Mouse (Mus musculus) CH12.LX (cell line): ENCODE measurements around the gene Grk6. TPM values are rescaled to one million over a fixed set of nuclear protein-coding genes. Genes with fewer than 3 reads are reported as not detected.
A peak's percentile ranks its signal among the peaks of the same experiment; 100 is the strongest.

Experiments used
- DNase-seq: peaks from one replicate; pipeline ENCODE4 v3.0.0-alpha.2; 2013; ENCODE audit errors: extremely low read depth
- H3K27ac ChIP-seq: 2 replicates; pipeline ENCODE4 v1.5.1; 2012; ENCODE audit warnings: low read depth, mild to moderate bottlenecking, control low read depth, moderate library complexity; ENCODE audit not compliant: insufficient read depth
- H3K27me3 ChIP-seq: replicated peaks from 2 replicates; pipeline ENCODE3; 2012; ENCODE audit warnings: inconsistent platforms
- H3K36me3 ChIP-seq, 2 experiments: replicated peaks in 1 of 2; 2 replicates each; pipeline versions ENCODE3 to v1.6.1; 2012; ENCODE audit warnings: inconsistent platforms in 1 of 2, low read length in 1 of 2, mild to moderate bottlenecking in 1 of 2, mixed read lengths in 1 of 2, moderate library complexity in 1 of 2; ENCODE audit not compliant: control insufficient read depth in 1 of 2, insufficient read depth in 1 of 2
- H3K4me1 ChIP-seq, 2 experiments: 2 replicates each; pipeline ENCODE4 v1.6.1; 2012; ENCODE audit warnings: inconsistent platforms in 1 of 2, moderate library complexity in 1 of 2; ENCODE audit not compliant: insufficient read depth in 2 of 2, control insufficient read depth in 1 of 2
- H3K4me2 ChIP-seq: 2 replicates; pipeline ENCODE4 v1.6.1; 2012; ENCODE audit warnings: low read depth, mild to moderate bottlenecking, control low read depth; ENCODE audit not compliant: poor library complexity, insufficient read depth, severe bottlenecking
- H3K4me3 ChIP-seq, 3 experiments: fragments of 150-350 bp in 1 of 3; sonication (generic) in 1 of 3; replicated peaks in 1 of 3; 2 replicates each; pipeline versions ENCODE3 to v1.5.1; 2011 to 2012; ENCODE audit warnings: low read depth in 2 of 3, low read length in 2 of 3, mild to moderate bottlenecking in 2 of 3, moderate library complexity in 2 of 3, control low read depth in 1 of 3, improper control_type of control experiment in 1 of 3, inconsistent platforms in 1 of 3, mixed read lengths in 1 of 3; ENCODE audit not compliant: poor library complexity in 1 of 3
- H3K79me2 ChIP-seq: replicated peaks from 2 replicates; pipeline ENCODE4 v1.6.1; 2012; ENCODE audit warnings: mild to moderate bottlenecking, moderate library complexity; ENCODE audit not compliant: control insufficient read depth, poor library complexity, insufficient read depth, severe bottlenecking; ENCODE audit errors: extremely low read depth
- H3K9ac ChIP-seq: 2 replicates; pipeline ENCODE4 v1.6.1; 2012; ENCODE audit warnings: low read depth, mild to moderate bottlenecking, control low read depth, moderate library complexity; ENCODE audit not compliant: insufficient read depth
- H3K9me3 ChIP-seq: replicated peaks from 2 replicates; pipeline ENCODE3; 2012; ENCODE audit warnings: low read length, inconsistent platforms, mixed read lengths
- BHLHE40 ChIP-seq: IDR thresholded peaks from 2 replicates; pipeline ENCODE4 v1.6.1; 2011; ENCODE audit warnings: mild to moderate bottlenecking, low read depth, low read length, improper control_type of control experiment
- CHD1 ChIP-seq: IDR thresholded peaks from 2 replicates; pipeline ENCODE4 v1.6.1; 2012; ENCODE audit warnings: low read depth, low read length, improper control_type of control experiment, inconsistent platforms
- ELF1 ChIP-seq: IDR thresholded peaks from 2 replicates; pipeline ENCODE4 v1.6.1; 2014; ENCODE audit warnings: low read depth, mild to moderate bottlenecking, inconsistent platforms, low read length, improper control_type of control experiment
- EP300 ChIP-seq: IDR thresholded peaks from 2 replicates; pipeline ENCODE4 v1.6.1; 2011; ENCODE audit warnings: low read length, improper control_type of control experiment
- ETS1 ChIP-seq: conservative IDR thresholded peaks from 2 replicates; pipeline ENCODE4 v1.6.1; 2012; ENCODE audit warnings: low read depth, mild to moderate bottlenecking, inconsistent platforms, low read length, improper control_type of control experiment, moderate library complexity
- GABPA ChIP-seq: IDR thresholded peaks from 2 replicates; pipeline ENCODE4 v1.6.1; 2012; ENCODE audit warnings: low read depth, low read length, improper control_type of control experiment, inconsistent platforms; ENCODE audit not compliant: insufficient replicate concordance
- HCFC1 ChIP-seq: IDR thresholded peaks from 2 replicates; pipeline ENCODE4 v1.6.1; 2012; ENCODE audit warnings: low read depth, mild to moderate bottlenecking, inconsistent platforms, low read length, improper control_type of control experiment
- IRF4 ChIP-seq: IDR thresholded peaks from 2 replicates; pipeline ENCODE4 v1.6.1; 2014; ENCODE audit warnings: low read depth, mild to moderate bottlenecking, inconsistent platforms, low read length, improper control_type of control experiment
- JUND ChIP-seq: conservative IDR thresholded peaks from 2 replicates; pipeline ENCODE4 v1.6.1; 2011; ENCODE audit warnings: low read depth, low read length, improper control_type of control experiment
- MAZ ChIP-seq: IDR thresholded peaks from 2 replicates; pipeline ENCODE4 v1.6.1; 2012; ENCODE audit warnings: low read depth, mild to moderate bottlenecking, inconsistent platforms, low read length, improper control_type of control experiment, moderate library complexity
- MEF2A ChIP-seq: IDR thresholded peaks from 2 replicates; pipeline ENCODE4 v1.6.1; 2014; ENCODE audit warnings: low read depth, mild to moderate bottlenecking, inconsistent platforms, low read length, improper control_type of control experiment, borderline replicate concordance
- MXI1 ChIP-seq: IDR thresholded peaks from 2 replicates; pipeline ENCODE4 v1.6.1; 2011; ENCODE audit warnings: mild to moderate bottlenecking, low read depth, low read length, improper control_type of control experiment
- NRF1 ChIP-seq: IDR thresholded peaks from 2 replicates; pipeline ENCODE4 v1.6.1; 2014; ENCODE audit warnings: low read depth, mild to moderate bottlenecking, inconsistent platforms, low read length, improper control_type of control experiment, moderate library complexity
- POLR2A ChIP-seq: IDR thresholded peaks from 2 replicates; pipeline ENCODE4 v1.6.1; 2011; ENCODE audit warnings: low read depth, mild to moderate bottlenecking, improper control_type of control experiment, low read length
- POLR2AphosphoS2 ChIP-seq: IDR thresholded peaks from 2 replicates; pipeline ENCODE4 v1.6.1; 2011; ENCODE audit warnings: low read depth, low read length, improper control_type of control experiment
- TBP ChIP-seq: conservative IDR thresholded peaks from 2 replicates; pipeline ENCODE4 v1.6.1; 2011; ENCODE audit warnings: low read depth, low read length, improper control_type of control experiment
- TCF12 ChIP-seq: IDR thresholded peaks from 2 replicates; pipeline ENCODE4 v1.6.1; 2014; ENCODE audit warnings: low read depth, mild to moderate bottlenecking, inconsistent platforms, low read length, improper control_type of control experiment
- USF2 ChIP-seq: conservative IDR thresholded peaks from 2 replicates; pipeline ENCODE4 v1.6.1; 2011; ENCODE audit warnings: low read depth, low read length, improper control_type of control experiment
- ZC3H11A ChIP-seq: IDR thresholded peaks from 2 replicates; pipeline ENCODE4 v1.6.1; 2012; ENCODE audit warnings: low read depth, mild to moderate bottlenecking, inconsistent platforms, low read length, improper control_type of control experiment
- ZMIZ1 ChIP-seq: IDR thresholded peaks from 2 replicates; pipeline ENCODE4 v1.6.1; 2012; ENCODE audit warnings: low read depth, mild to moderate bottlenecking, inconsistent platforms, low read length, improper control_type of control experiment
- ZNF384 ChIP-seq: IDR thresholded peaks from 2 replicates; pipeline ENCODE4 v1.6.1; 2012; ENCODE audit warnings: low read depth, low read length, improper control_type of control experiment, inconsistent platforms
- dilution Hi-C: fragments of 300-500 bp; cut with MboI; formaldehyde crosslinking; loops from 2 replicates; pipeline ENCODE4 v1.14.3; 2020; ENCODE audit warnings: low sequenced_read_pairs; ENCODE audit not compliant: extremely low pct_unique_long_range_greater_than_20kb, extremely low pct_ligation_motif_present
- in situ Hi-C: fragments of 300-500 bp; cut with MboI; formaldehyde crosslinking; loops from 3 replicates; pipeline ENCODE4 v1.14.3; 2019; ENCODE audit warnings: low sequenced_read_pairs, low pct_ligation_motif_present, low pct_unique_long_range_greater_than_20kb, mixed read lengths
- polyA plus RNA-seq: library from polyadenylated mRNA; unstranded; fragments of >175 nt; gene quantifications from 2 replicates; pipeline ENCODE4 v1.2.1, GENCODE M21; 2012; ENCODE audit warnings: low read depth; ENCODE audit not compliant: insufficient read length
- total RNA-seq, 2 experiments: library from RNA; depleted of rRNA; stranded (reverse); fragments of 300-350 nt in 1 of 2; fragments of >200 nt in 1 of 2; gene quantifications; 2 replicates each; pipeline ENCODE4 v1.2.3; 2012 to 2014

Gene Grk6
- total and polyA plus RNA-seq, 3 experiments: 59.0 to 71.0 (median 60.1) TPM

GRCm38 (mm10) chr13:55403266-55403665 lies 41.6 kb upstream of the Grk6 start:
- Histone ChIP-seq H3K79me2 (no peaks in the 10 kb centered on the region), H3K36me3 (no peaks in the 10 kb centered on the region), H3K27me3 (peaks cover 63% of the 10 kb centered on the region), H3K9me3 (no peaks in the 10 kb centered on the region), H3K4me3 (no peak overlapping the region), H3K4me1 (peaks cover 9 to 31% of the 10 kb centered on the region in 2 experiments), H3K9ac (no peak overlapping the region), H3K27ac (no peak overlapping the region), H3K4me2 (no peak overlapping the region)
- in situ Hi-C loops (no loop called here), dilution Hi-C loops (no loop called here)
- no peak for TF ChIP-seq JUND
- no peak for TF ChIP-seq HCFC1
- TF ChIP-seq ZC3H11A: no peak
- TF ChIP-seq POLR2AphosphoS2: no peak
- TF ChIP-seq GABPA: no peak
- no peak for TF ChIP-seq MXI1
- no peak for TF ChIP-seq CHD1
- no peak for TF ChIP-seq POLR2A
- no peak for TF ChIP-seq ZNF384
- TF ChIP-seq NRF1: no peak
- no peak for TF ChIP-seq MAZ
- no peak for TF ChIP-seq USF2
- no peak for TF ChIP-seq ZMIZ1
- no peak for DNase-seq

GRCm38 (mm10) chr13:55403935-55404852 lies 40.7 kb upstream of the Grk6 start:
- peaks cover 61% of the 10 kb centered on the region for H3K27me3 ChIP-seq

More at GRCm38 (mm10) chr13:55403935-55404852, 40.7 kb upstream of the Grk6 start:
- peak; percentile 50 for DNase-seq
- Histone ChIP-seq H3K4me1 (peaks cover 9 to 30% of the 10 kb centered on the region in 2 experiments), H3K4me3 (no peak overlapping the region), H3K36me3 (no peaks in the 10 kb centered on the region), H3K9me3 (no peaks in the 10 kb centered on the region), H3K9ac (no peak overlapping the region), H3K4me2 (no peak overlapping the region), H3K79me2 (no peaks in the 10 kb centered on the region)
- dilution Hi-C loops (no loop called here), in situ Hi-C loops (no loop called here)
- TF ChIP-seq MEF2A (peak; percentile 72; the same call in 1 of the 2 replicates), BHLHE40 (peak; percentile 57), NRF1 (no peak), TCF12 (peak; percentile 48; the same call in 1 of the 2 replicates), EP300 (no peak), ELF1 (peak; percentile 24; the same call in 1 of the 2 replicates), JUND (no peak), ETS1 (peak; percentile 52; the same call in 1 of the 2 replicates), ZNF384 (no peak), TBP (0 out of 2 replicates have a peak, but pooled peaks have one; percentile 22), IRF4 (peak; percentile 55; the same call in 1 of the 2 replicates)
- TF ChIP-seq, all 38 proteins: peak for 7
- no peak overlapping the region for H3K27ac ChIP-seq
